10 mouse cellular contexts compared by ENCODE assay signal in genomic region chr9:120759771-120760170, GRCm38 (mm10).
DNase-seq lines count a peak whose midpoint lies in the region; ATAC-seq and TF ChIP-seq lines count a peak whose summit lies in the region.
"Had no signal": no experiment of that assay in that cellular context is flagged by ENCODE, and none has a peak within 500 bp of the region (broad histone marks: within the 10 kb centered on the region; RNA-seq: fewer than 3 reads in every experiment).

No protein-coding gene starts in this region.

- H3K36me3 ChIP-seq in embryonic facial prominence, embryonic 11.5 days (replicated peaks; ENCODE audit: control insufficient read depth, insufficient read depth, low read depth, low read length): no peaks in the 10 kb centered on the region
- H3K36me3 ChIP-seq in intestine, embryonic 16.5 days (ENCODE audit: control insufficient read depth, insufficient read depth, low read length): no peaks in the 10 kb centered on the region
- no peaks in the 10 kb centered on the region for H3K36me3 ChIP-seq in midbrain, embryonic 12.5 days
- H3K36me3 ChIP-seq: lung, embryonic 15.5 days had no signal

- 57% methylated on average over 5 of the region's 5 CpGs for WGBS in embryonic facial prominence, embryonic 11.5 days
- WGBS in intestine, embryonic 16.5 days: 63% methylated on average over 5 of the region's 5 CpGs
- WGBS in midbrain, embryonic 12.5 days: 33% methylated on average over 5 of the region's 5 CpGs

- TF ChIP-seq CTCF in gastrocnemius, adult 2 months (IDR thresholded peaks at IDR 0.05): no peak

- H3K27me3 ChIP-seq in embryonic facial prominence, embryonic 11.5 days (ENCODE audit: control insufficient read depth, insufficient read depth, low read length): no peaks in the 10 kb centered on the region
- no peaks in the 10 kb centered on the region for H3K27me3 ChIP-seq in intestine, embryonic 16.5 days (replicated peaks; ENCODE audit: control insufficient read depth, insufficient read depth, low read length)
- H3K27me3 ChIP-seq in midbrain, embryonic 12.5 days: no peaks in the 10 kb centered on the region
- H3K27me3 ChIP-seq: CH12.LX; lung, embryonic 15.5 days had no signal

- H3K9ac ChIP-seq in embryonic facial prominence, embryonic 11.5 days (replicated peaks; ENCODE audit: low read length): no peak overlapping the region
- no peak overlapping the region for H3K9ac ChIP-seq in intestine, embryonic 16.5 days (ENCODE audit: low read depth, low read length)
- no peak overlapping the region for H3K9ac ChIP-seq in midbrain, embryonic 12.5 days (replicated peaks)
- H3K9ac ChIP-seq: lung, embryonic 15.5 days had no signal

- H3K4me3 ChIP-seq in gastrocnemius, adult 2 months: no peak overlapping the region
- H3K4me3 ChIP-seq in embryonic facial prominence, embryonic 11.5 days (ENCODE audit: low read depth, low read length): no peak overlapping the region
- no peak overlapping the region for H3K4me3 ChIP-seq in intestine, embryonic 16.5 days (ENCODE audit: low read length)
- H3K4me3 ChIP-seq in midbrain, embryonic 12.5 days: no peak overlapping the region
- H3K4me3 ChIP-seq: lung, embryonic 15.5 days had no signal

- intact Hi-C loops in gastrocnemius, postnatal 14 days (cut with DNase I; ENCODE audit: low total_unique reads): no loop called here
- intact Hi-C loops in gastrocnemius, adult 2 months (cut with DNase I): no loop called here

- DNase-seq in gastrocnemius, postnatal 14 days: peak; percentile 72
- no peak for DNase-seq in gastrocnemius, adult 2 months
- DNase-seq in embryonic facial prominence, embryonic 11.5 days (ENCODE audit: low spot score): no peak
- DNase-seq in cerebellum, adult 8-10 months: no peak
- no peak for DNase-seq in spleen, postnatal 14 days (ENCODE audit: low spot score in 2 of 2)
- no peak for DNase-seq in urinary bladder, adult 18-20 months (ENCODE audit: low spot score in 2 of 2)

- H3K9me3 ChIP-seq in embryonic facial prominence, embryonic 11.5 days (replicated peaks; ENCODE audit: control insufficient read depth, low read length): no peaks in the 10 kb centered on the region
- no peaks in the 10 kb centered on the region; the same call in 1 of the 2 replicates for H3K9me3 ChIP-seq in intestine, embryonic 16.5 days (ENCODE audit: control insufficient read depth, low read length)
- no peaks in the 10 kb centered on the region for H3K9me3 ChIP-seq in midbrain, embryonic 12.5 days
- H3K9me3 ChIP-seq: lung, embryonic 15.5 days had no signal

- H3K4me2 ChIP-seq in embryonic facial prominence, embryonic 11.5 days (ENCODE audit: low read depth, low read length): no peak overlapping the region
- no peak overlapping the region for H3K4me2 ChIP-seq in intestine, embryonic 16.5 days (ENCODE audit: low read depth, low read length)
- H3K4me2 ChIP-seq in midbrain, embryonic 12.5 days (replicated peaks): no peak overlapping the region
- H3K4me2 ChIP-seq: lung, embryonic 15.5 days had no signal

- no peak overlapping the region for H3K27ac ChIP-seq in gastrocnemius, adult 2 months
- no peak overlapping the region; the same call in 1 of the 2 replicates for H3K27ac ChIP-seq in embryonic facial prominence, embryonic 11.5 days (replicated peaks; ENCODE audit: low read depth, low read length)
- peak overlapping the region; percentile 60 for H3K27ac ChIP-seq in intestine, embryonic 16.5 days (ENCODE audit: low read length)
- peak overlapping the region; percentile 72 for H3K27ac ChIP-seq in midbrain, embryonic 12.5 days (replicated peaks)
- H3K27ac ChIP-seq: lung, embryonic 15.5 days had no signal

- peak; percentile 52; the same call in 1 of the 2 replicates for ATAC-seq in embryonic facial prominence, embryonic 11.5 days (replicated peaks; ENCODE audit: insufficient number of reproducible peaks, low FRiP score, low TSS enrichment, low read depth)
- peak; percentile 79 for ATAC-seq in intestine, embryonic 16.5 days
- peak; percentile 81 for ATAC-seq in midbrain, embryonic 12.5 days (ENCODE audit: low FRiP score, low read depth)

- H3K4me1 ChIP-seq in embryonic facial prominence, embryonic 11.5 days (ENCODE audit: control insufficient read depth, insufficient read depth, low read length): no peaks in the 10 kb centered on the region
- H3K4me1 ChIP-seq in intestine, embryonic 16.5 days (ENCODE audit: control insufficient read depth, insufficient read depth, low read length): peaks cover 15% of the 10 kb centered on the region
- H3K4me1 ChIP-seq in midbrain, embryonic 12.5 days: peaks cover 8% of the 10 kb centered on the region

Comparison
In these comparisons a context has a peak if more than half of its experiments do, and no peak if none do; other contexts are left out.
1. H3K27ac ChIP-seq: peak in intestine, embryonic 16.5 days (single experiment) and midbrain, embryonic 12.5 days (single experiment); none in gastrocnemius, adult 2 months (single experiment) and embryonic facial prominence, embryonic 11.5 days (single experiment).
2. Peak in every context shown above with its lines, with median percentiles within 50 percentile points of each other: ATAC-seq.